In genomic region chr14:7803874-7804557, GRCm38 (mm10) we compare ENCODE assay signal across 18 mouse cellular contexts. TPM values are rescaled to one million over a fixed set of nuclear protein-coding genes. Genes with fewer than 3 reads are reported as not detected.
DNase-seq lines count a peak whose midpoint lies in the region; ATAC-seq and TF ChIP-seq lines count a peak whose summit lies in the region.
"Had no signal": no experiment of that assay in that cellular context is flagged by ENCODE, and none has a peak within 500 bp of the region (broad histone marks: within the 10 kb centered on the region; RNA-seq: fewer than 3 reads in every experiment).

No protein-coding gene starts in this region.

- no peaks in the 10 kb centered on the region for H3K27me3 ChIP-seq in heart, embryonic 11.5 days (ENCODE audit: control insufficient read depth, insufficient read depth, low read length)
- no peaks in the 10 kb centered on the region for H3K27me3 ChIP-seq in intestine, postnatal 0 days (replicated peaks; ENCODE audit: control insufficient read depth, insufficient read depth, low read length)
- no peaks in the 10 kb centered on the region for H3K27me3 ChIP-seq in intestine, embryonic 16.5 days (replicated peaks; ENCODE audit: control insufficient read depth, insufficient read depth, low read length)
- H3K27me3 ChIP-seq: kidney, embryonic 15.5 days; megakaryocyte, embryonic 14.5 days had no signal

- no peaks in the 10 kb centered on the region for H3K9me3 ChIP-seq in heart, embryonic 11.5 days (replicated peaks; ENCODE audit: control insufficient read depth, low read length)
- H3K9me3 ChIP-seq in intestine, postnatal 0 days (ENCODE audit: control insufficient read depth) = no peaks in the 10 kb centered on the region
- H3K9me3 ChIP-seq in intestine, embryonic 16.5 days (ENCODE audit: control insufficient read depth, low read length) = no peaks in the 10 kb centered on the region; the same call in 1 of the 2 replicates

- ATAC-seq in heart, embryonic 11.5 days (replicated peaks; ENCODE audit: insufficient number of reproducible peaks, low FRiP score, low TSS enrichment) = no peak
- ATAC-seq in granulocyte monocyte progenitor cell, adult 5-6 weeks (replicated peaks; ENCODE audit: poor library complexity, severe bottlenecking) = peak; percentile 97
- no peak for ATAC-seq in intestine, postnatal 0 days
- no peak for ATAC-seq in intestine, embryonic 16.5 days

- 42% methylated on average over 4 of the region's 4 CpGs for WGBS in heart, embryonic 11.5 days (ENCODE audit: insufficient replicate concordance)
- 35% methylated on average over 4 of the region's 4 CpGs for WGBS in intestine, postnatal 0 days
- WGBS in intestine, embryonic 16.5 days = 52% methylated on average over 4 of the region's 4 CpGs

- no peak for TF ChIP-seq CTCF in intestine, postnatal 0 days (IDR thresholded peaks at IDR 0.05; ENCODE audit: low read depth)

- H3K4me1 ChIP-seq in heart, embryonic 11.5 days (ENCODE audit: control insufficient read depth, insufficient read depth, low read length) = peaks cover 2% of the 10 kb centered on the region; the same call in 1 of the 2 replicates
- no peaks in the 10 kb centered on the region for H3K4me1 ChIP-seq in intestine, postnatal 0 days (replicated peaks; ENCODE audit: control insufficient read depth, insufficient read depth, low read length)
- H3K4me1 ChIP-seq in intestine, embryonic 16.5 days (ENCODE audit: control insufficient read depth, insufficient read depth, low read length) = peaks cover 4% of the 10 kb centered on the region; the same call in 1 of the 2 replicates
- H3K4me1 ChIP-seq: kidney, embryonic 15.5 days had no signal

- H3K4me3 ChIP-seq in heart, embryonic 11.5 days (ENCODE audit: low read depth, low read length) = no peak overlapping the region
- no peak overlapping the region for H3K4me3 ChIP-seq in intestine, postnatal 0 days (ENCODE audit: low read depth, low read length)
- no peak overlapping the region for H3K4me3 ChIP-seq in intestine, embryonic 16.5 days (ENCODE audit: low read length)
- H3K4me3 ChIP-seq: kidney, embryonic 15.5 days; megakaryocyte, embryonic 14.5 days had no signal

- DNase-seq in heart, adult 11 months = peak; percentile 88
- DNase-seq in ES-CJ7 (ENCODE audit: low read depth, low spot score) = peak; percentile 58
- DNase-seq in cerebellum, adult 11-12 months = peak; percentile 82
- no peak for DNase-seq in spleen, postnatal 14 days (ENCODE audit: low spot score in 2 of 2)
- DNase-seq: adrenal gland, adult 8-10 months; heart, postnatal 4 days; layer of hippocampus, adult 9-11 months; left cerebral cortex, postnatal 4 days; lung, adult 18-20 months had no signal

- H3K4me2 ChIP-seq in heart, embryonic 11.5 days = no peak overlapping the region
- no peak overlapping the region for H3K4me2 ChIP-seq in intestine, postnatal 0 days (replicated peaks; ENCODE audit: low read depth)
- no peak overlapping the region for H3K4me2 ChIP-seq in intestine, embryonic 16.5 days (ENCODE audit: low read depth, low read length)
- H3K4me2 ChIP-seq: kidney, embryonic 15.5 days had no signal

- no peak overlapping the region for H3K27ac ChIP-seq in heart, embryonic 11.5 days (ENCODE audit: low read depth, low read length)
- no peak overlapping the region for H3K27ac ChIP-seq in intestine, postnatal 0 days (ENCODE audit: low read depth, low read length)
- no peak overlapping the region for H3K27ac ChIP-seq in intestine, embryonic 16.5 days (ENCODE audit: low read length)
- H3K27ac ChIP-seq: kidney, embryonic 15.5 days had no signal

- no peak overlapping the region for H3K9ac ChIP-seq in heart, embryonic 11.5 days (ENCODE audit: low read depth, low read length)
- no peak overlapping the region for H3K9ac ChIP-seq in intestine, postnatal 0 days (ENCODE audit: low read depth, low read length)
- H3K9ac ChIP-seq in intestine, embryonic 16.5 days (ENCODE audit: low read depth, low read length) = no peak overlapping the region
- H3K9ac ChIP-seq: kidney, embryonic 15.5 days had no signal

- no peaks in the 10 kb centered on the region for H3K36me3 ChIP-seq in heart, embryonic 11.5 days (ENCODE audit: control insufficient read depth, insufficient read depth, low read length)
- H3K36me3 ChIP-seq in intestine, postnatal 0 days (ENCODE audit: control insufficient read depth, insufficient read depth) = no peaks in the 10 kb centered on the region
- no peaks in the 10 kb centered on the region for H3K36me3 ChIP-seq in intestine, embryonic 16.5 days (ENCODE audit: control insufficient read depth, insufficient read depth, low read length)
- H3K36me3 ChIP-seq: kidney, embryonic 15.5 days had no signal

RNA-seq across cellular contexts. Expression of gene Gm26661, which starts 12.6 kb away (rescaled TPM):
- polyA plus RNA-seq in heart, embryonic 11.5 days (2014; fragmentation: Nextera tagmentation; extraction: Ambion mirVana) = not detected in 2 replicates
- total RNA-seq in granulocyte monocyte progenitor cell, adult 5-6 weeks (2014; fragmentation: Nextera tagmentation) = not detected in 2 replicates
- total RNA-seq in granulocyte monocyte progenitor cell, adult 5-6 weeks (2017) = not detected in 2 replicates
- polyA plus RNA-seq in intestine, postnatal 0 days (2015; fragmentation: Nextera tagmentation; extraction: Ambion mirVana) = not detected in 2 replicates
- polyA plus RNA-seq in intestine, embryonic 16.5 days (2015; fragmentation: Nextera tagmentation; extraction: Ambion mirVana) = not detected in 2 replicates
- total RNA-seq: adrenal gland, adult 8-10 months; gastrocnemius, adult 18-20 months; heart, postnatal 4 days; left cerebral cortex, postnatal 4 days had no signal
- polyA plus RNA-seq: kidney, embryonic 15.5 days; neural tube, embryonic 11.5 days; urinary bladder, adult 2 months had no signal

RNA-seq across cellular contexts. Expression of gene Flnb, which starts 13.7 kb away (rescaled TPM):
- polyA plus RNA-seq in heart, embryonic 11.5 days (2014; fragmentation: Nextera tagmentation; extraction: Ambion mirVana) = 13.1 and 13.6 TPM in 2 replicates
- total RNA-seq in granulocyte monocyte progenitor cell, adult 5-6 weeks (2014; fragmentation: Nextera tagmentation) = 26.3 and 30.2 TPM in 2 replicates
- total RNA-seq in granulocyte monocyte progenitor cell, adult 5-6 weeks (2017) = 18.7 and 20.8 TPM in 2 replicates
- 7.0 and 7.2 TPM in 2 replicates for polyA plus RNA-seq in intestine, postnatal 0 days (2015; fragmentation: Nextera tagmentation; extraction: Ambion mirVana)
- polyA plus RNA-seq in intestine, embryonic 16.5 days (2015; fragmentation: Nextera tagmentation; extraction: Ambion mirVana) = 14.7 and 17.0 TPM in 2 replicates

Comparison
In these comparisons a context has a peak if more than half of its experiments do, and no peak if none do; other contexts are left out.
1. DNase-seq: peak in heart, adult 11 months (single experiment), ES-CJ7 (single experiment) and cerebellum, adult 11-12 months (single experiment); none in spleen, postnatal 14 days (0 of 2).